Mouse (Mus musculus): Measurements from ENCODE around the gene Akr1c13. TPM values are rescaled to one million over a fixed set of nuclear protein-coding genes. Genes with fewer than 3 reads are reported as not detected.

Akr1c13 gene
- total RNA-seq, 2 experiments from 2014 or later: not detected

DNA sequence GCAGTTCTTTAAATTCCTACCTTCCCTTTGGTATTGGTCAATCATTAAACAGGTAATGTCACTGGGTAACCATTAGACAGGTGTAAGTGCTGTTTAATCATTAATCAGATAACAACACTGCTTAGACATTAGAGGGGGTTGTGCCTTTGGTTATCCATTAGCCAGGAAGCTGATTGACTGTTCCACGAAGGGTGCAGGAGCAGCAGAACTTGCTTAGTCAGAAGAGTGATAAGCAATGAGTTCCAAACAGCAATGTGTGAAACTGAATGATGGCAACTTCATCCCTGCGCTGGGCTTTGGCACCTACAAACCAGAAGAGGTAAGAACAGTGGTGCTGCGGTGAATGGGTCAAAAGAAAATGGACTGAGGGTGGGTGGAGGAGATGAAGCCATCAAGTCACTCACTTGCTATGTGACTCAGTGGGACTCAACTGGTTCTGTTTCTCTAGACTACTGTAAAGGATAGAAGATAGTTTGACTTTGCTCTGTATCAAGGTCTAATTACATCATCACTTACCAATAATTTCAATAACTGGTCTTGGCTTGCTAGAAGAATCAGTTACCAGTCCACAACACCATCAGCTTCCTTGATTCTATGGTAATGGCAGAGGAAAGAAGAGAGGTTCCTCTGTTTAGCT, 42.7 kb downstream of the Akr1c13 start:
- no peak for DNase-seq (ENCODE audit: extremely low spot score in 1 of 2, low spot score in 1 of 2)

DNA sequence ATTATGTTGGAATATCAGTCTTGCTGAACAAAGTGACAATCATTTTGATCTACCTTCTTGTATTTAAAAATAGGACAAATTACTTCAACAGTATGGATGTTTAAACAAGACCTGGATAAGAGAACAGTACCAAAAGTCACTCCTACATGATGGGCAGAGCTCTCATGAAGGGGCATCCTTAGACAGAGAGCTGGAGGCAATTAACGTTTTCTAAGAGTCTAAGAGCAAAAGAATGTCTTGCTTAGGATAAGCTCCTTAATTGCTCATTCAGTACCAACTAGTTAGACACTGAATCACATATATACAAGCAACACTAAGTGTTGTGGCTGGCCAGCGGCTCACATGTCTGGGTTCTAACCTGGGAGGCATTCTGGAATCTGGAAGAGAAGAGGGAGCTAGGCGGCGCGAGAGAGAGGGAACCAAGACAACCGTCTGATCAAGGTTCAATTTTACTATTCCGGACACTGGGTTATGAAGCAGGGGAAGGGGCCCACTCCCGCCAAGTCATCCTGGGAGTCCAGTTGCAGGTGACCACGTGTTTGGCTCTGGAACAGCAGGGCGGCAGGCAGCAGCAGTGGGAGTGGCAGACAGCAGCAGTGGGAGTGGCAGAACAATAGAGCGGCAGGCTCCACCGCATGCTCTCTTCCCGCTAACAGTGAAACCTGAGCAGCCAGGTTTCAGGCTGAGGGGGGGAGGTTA, 54.1 kb downstream of the Akr1c13 start:
- no peak for DNase-seq (ENCODE audit: extremely low spot score in 1 of 2, low spot score in 1 of 2)

- DNase-seq (ENCODE audit: extremely low spot score in 1 of 2, low spot score in 1 of 2): no peak
Observed at GRCm38 (mm10) chr13:4249347-4249746, 58.4 kb downstream of the Akr1c13 start.

Other genes starting within 250 kb of the Akr1c13 start
- gene Ucn3, start 245.8 kb upstream of the Akr1c13 start, total RNA-seq (2021): not detected
- 1 to 10 TPM; 1.1 TPM for gene Akr1c14, start 142.1 kb upstream of the Akr1c13 start, total RNA-seq (2021)
- 1 to 10 TPM; 2.9 to 3.4 TPM for gene Akr1c18, start 40.5 kb upstream of the Akr1c13 start, total RNA-seq (2021)
- not detected for gene Akr1c19, start 37.5 kb downstream of the Akr1c13 start, total RNA-seq (2021)
- gene Akr1c12, start 88.3 kb downstream of the Akr1c13 start, total RNA-seq (2021): not detected
- not detected for gene Akr1c6, start 243.2 kb downstream of the Akr1c13 start, total RNA-seq (2021)

All from layer of hippocampus, postnatal 25 days (tissue).